ENCODE assay signal across 26 mouse cellular contexts in genomic region chr9:78491169-78491568, GRCm38 (mm10). TPM values are rescaled to one million over a fixed set of nuclear protein-coding genes. Genes with fewer than 3 reads are reported as not detected.
DNase-seq lines count a peak whose midpoint lies in the region; ATAC-seq lines count a peak whose summit lies in the region.
"Had no signal": no experiment of that assay in that cellular context is flagged by ENCODE, and none has a peak within 500 bp of the region (broad histone marks: within the 10 kb centered on the region; RNA-seq: fewer than 3 reads in every experiment).

No protein-coding gene starts in this region.

- WGBS in intestine, embryonic 16.5 days = 55% methylated on average over 3 of the region's 3 CpGs
- WGBS in intestine, embryonic 15.5 days = 60% methylated on average over 3 of the region's 3 CpGs
- WGBS in forebrain, embryonic 10.5 days = 88% methylated on average over 3 of the region's 3 CpGs

- H3K4me3 ChIP-seq in intestine, embryonic 16.5 days (ENCODE audit: low read length) = no peak overlapping the region
- no peak overlapping the region for H3K4me3 ChIP-seq in intestine, embryonic 15.5 days (replicated peaks)
- H3K4me3 ChIP-seq in forebrain, embryonic 10.5 days = no peak overlapping the region
- H3K4me3 ChIP-seq: embryonic facial prominence, embryonic 10.5 days; embryonic facial prominence, embryonic 13.5 days; erythroblast, embryonic 14.5 days; forebrain, embryonic 13.5 days; gastrocnemius, adult 2 months; hindbrain, embryonic 12.5 days; hindbrain, embryonic 15.5 days had no signal

- no peaks in the 10 kb centered on the region for H3K27me3 ChIP-seq in intestine, embryonic 16.5 days (replicated peaks; ENCODE audit: control insufficient read depth, insufficient read depth, low read length)
- H3K27me3 ChIP-seq in intestine, embryonic 15.5 days (replicated peaks) = no peaks in the 10 kb centered on the region
- no peaks in the 10 kb centered on the region for H3K27me3 ChIP-seq in forebrain, embryonic 10.5 days (ENCODE audit: poor library complexity, severe bottlenecking)
- H3K27me3 ChIP-seq: embryonic facial prominence, embryonic 13.5 days; forebrain, embryonic 13.5 days; hindbrain, embryonic 12.5 days; hindbrain, embryonic 15.5 days had no signal

- no peak overlapping the region for H3K9ac ChIP-seq in intestine, embryonic 16.5 days (ENCODE audit: low read depth, low read length)
- no peak overlapping the region for H3K9ac ChIP-seq in intestine, embryonic 15.5 days
- H3K9ac ChIP-seq: embryonic facial prominence, embryonic 13.5 days; forebrain, embryonic 13.5 days; hindbrain, embryonic 12.5 days; hindbrain, embryonic 15.5 days had no signal

- peak; percentile 24 for DNase-seq in lung, postnatal 25 days (ENCODE audit: low spot score)
- no peak for DNase-seq in lung, adult 18-20 months
- DNase-seq in induced T-regulatory cell, adult 2 months (ENCODE audit: low read depth) = peak; percentile 22
- no peak for DNase-seq in forebrain, embryonic 10.5 days (ENCODE audit: extremely low spot score, low spot score)
- DNase-seq: adrenal gland, adult 2 months; adrenal gland, postnatal 14 days; B cell, adult 2 months; cerebellum, adult 11-12 months; cerebellum, adult 8-10 months; cerebellum, postnatal 10 days; cerebellum, postnatal 36 days; embryo, embryonic 11 days; gastrocnemius, adult 2 months; gastrocnemius, postnatal 14 days; heart, adult 11 months had no signal

- no peak overlapping the region for H3K4me2 ChIP-seq in intestine, embryonic 16.5 days (ENCODE audit: low read depth, low read length)
- H3K4me2 ChIP-seq in intestine, embryonic 15.5 days (replicated peaks) = no peak overlapping the region
- H3K4me2 ChIP-seq: embryonic facial prominence, embryonic 13.5 days; forebrain, embryonic 13.5 days; heart, embryonic 11.5 days; hindbrain, embryonic 12.5 days; hindbrain, embryonic 15.5 days had no signal

- H3K27ac ChIP-seq in intestine, embryonic 16.5 days (ENCODE audit: low read length) = peak overlapping the region; percentile 17
- H3K27ac ChIP-seq in intestine, embryonic 15.5 days = no peak overlapping the region
- H3K27ac ChIP-seq in forebrain, embryonic 10.5 days = no peak overlapping the region
- H3K27ac ChIP-seq: embryonic facial prominence, embryonic 10.5 days; embryonic facial prominence, embryonic 13.5 days; forebrain, embryonic 13.5 days; gastrocnemius, adult 2 months; hindbrain, embryonic 12.5 days; hindbrain, embryonic 15.5 days had no signal

- ATAC-seq in intestine, embryonic 16.5 days = no peak
- no peak for ATAC-seq in intestine, embryonic 15.5 days
- ATAC-seq in inflammation-experienced regulatory T-cells, adult 6 months = no peak
- ATAC-seq: forebrain, embryonic 13.5 days; forebrain, embryonic 16.5 days had no signal

- H3K9me3 ChIP-seq in intestine, embryonic 16.5 days (ENCODE audit: control insufficient read depth, low read length) = no peaks in the 10 kb centered on the region
- no peaks in the 10 kb centered on the region for H3K9me3 ChIP-seq in intestine, embryonic 15.5 days
- H3K9me3 ChIP-seq in forebrain, embryonic 10.5 days = no peaks in the 10 kb centered on the region
- H3K9me3 ChIP-seq: embryonic facial prominence, embryonic 10.5 days; embryonic facial prominence, embryonic 13.5 days; forebrain, embryonic 13.5 days; hindbrain, embryonic 12.5 days; hindbrain, embryonic 15.5 days had no signal

- peaks cover 3% of the 10 kb centered on the region; the same call in 1 of the 2 replicates for H3K4me1 ChIP-seq in intestine, embryonic 16.5 days (ENCODE audit: control insufficient read depth, insufficient read depth, low read length)
- no peaks in the 10 kb centered on the region for H3K4me1 ChIP-seq in intestine, embryonic 15.5 days (replicated peaks)
- peaks cover 13% of the 10 kb centered on the region for H3K4me1 ChIP-seq in forebrain, embryonic 10.5 days

- no peaks in the 10 kb centered on the region for H3K36me3 ChIP-seq in intestine, embryonic 16.5 days (ENCODE audit: control insufficient read depth, insufficient read depth, low read length)
- no peaks in the 10 kb centered on the region for H3K36me3 ChIP-seq in intestine, embryonic 15.5 days
- H3K36me3 ChIP-seq in forebrain, embryonic 10.5 days (replicated peaks) = no peaks in the 10 kb centered on the region
- H3K36me3 ChIP-seq: embryonic facial prominence, embryonic 10.5 days; embryonic facial prominence, embryonic 13.5 days; hindbrain, embryonic 12.5 days; hindbrain, embryonic 15.5 days had no signal

RNA-seq across cellular contexts. Expression of gene Eef1a1, which starts 2.2 kb away (rescaled TPM):
- polyA plus RNA-seq in intestine, embryonic 16.5 days (2015; fragmentation: Nextera tagmentation; extraction: Ambion mirVana) = 4,065 and 4,271 TPM in 2 replicates
- 4,456 and 4,538 TPM in 2 replicates for polyA plus RNA-seq in intestine, embryonic 15.5 days (2015; fragmentation: Nextera tagmentation; extraction: Ambion mirVana)
- polyA plus RNA-seq in forebrain, embryonic 10.5 days (2016; fragmentation: Nextera tagmentation; extraction: Ambion mirVana) = 3,994 and 4,016 TPM in 2 replicates
- polyA plus RNA-seq in inflammation-experienced regulatory T-cells, adult 6 months (2017; shearing (Covaris generic)) = over 10,000 TPM in 2 of 3 experiments, 1,000 to 10,000 TPM in 1; 7,660 to 11,983 (median 10,337) TPM

RNA-seq across cellular contexts. Expression of gene Gm17324, which starts 42.6 kb away (rescaled TPM):
- 0.24 and 0.48 TPM in 2 replicates for polyA plus RNA-seq in intestine, embryonic 16.5 days (2015; fragmentation: Nextera tagmentation; extraction: Ambion mirVana)
- 0.32 and 0.64 TPM in 2 replicates for polyA plus RNA-seq in intestine, embryonic 15.5 days (2015; fragmentation: Nextera tagmentation; extraction: Ambion mirVana)
- 0.58 and 0.88 TPM in 2 replicates for polyA plus RNA-seq in forebrain, embryonic 10.5 days (2016; fragmentation: Nextera tagmentation; extraction: Ambion mirVana)
- polyA plus RNA-seq in inflammation-experienced regulatory T-cells, adult 6 months (2017; shearing (Covaris generic)) = under 1 TPM in 1 of 3 experiments, not detected in 2; 0.40 TPM

RNA-seq across cellular contexts. Expression of gene Mto1, which starts 43.2 kb away (rescaled TPM):
- 25.0 and 27.0 TPM in 2 replicates for polyA plus RNA-seq in intestine, embryonic 16.5 days (2015; fragmentation: Nextera tagmentation; extraction: Ambion mirVana)
- 24.2 and 24.6 TPM in 2 replicates for polyA plus RNA-seq in intestine, embryonic 15.5 days (2015; fragmentation: Nextera tagmentation; extraction: Ambion mirVana)
- polyA plus RNA-seq in forebrain, embryonic 10.5 days (2016; fragmentation: Nextera tagmentation; extraction: Ambion mirVana) = 23.5 and 26.1 TPM in 2 replicates
- 10 to 100 TPM; 12.8 to 19.9 (median 16.0) TPM for polyA plus RNA-seq in inflammation-experienced regulatory T-cells, adult 6 months (2017; shearing (Covaris generic))

RNA-seq across cellular contexts. Expression of gene Cgas, which starts 48.1 kb away (rescaled TPM):
- 1.6 and 1.9 TPM in 2 replicates for polyA plus RNA-seq in intestine, embryonic 16.5 days (2015; fragmentation: Nextera tagmentation; extraction: Ambion mirVana)
- 2.3 and 2.4 TPM in 2 replicates for polyA plus RNA-seq in intestine, embryonic 15.5 days (2015; fragmentation: Nextera tagmentation; extraction: Ambion mirVana)
- 0.27 and 0.32 TPM in 2 replicates for polyA plus RNA-seq in forebrain, embryonic 10.5 days (2016; fragmentation: Nextera tagmentation; extraction: Ambion mirVana)
- polyA plus RNA-seq in inflammation-experienced regulatory T-cells, adult 6 months (2017; shearing (Covaris generic)) = 1 to 10 TPM; 2.4 to 4.1 (median 2.5) TPM

Comparison
In these comparisons a context has a peak if more than half of its experiments do, and no peak if none do; other contexts are left out.
1. DNase-seq: peak in lung, postnatal 25 days (single experiment) and induced T-regulatory cell, adult 2 months (single experiment); none in lung, adult 18-20 months (0 of 2) and forebrain, embryonic 10.5 days (single experiment).